Mouse (Mus musculus) cortical plate, adult 2 months (tissue): Measurements from ENCODE around the gene Nxph4.

Experiments
- CTCF ChIP-seq: fragments of 200-500 bp; IDR thresholded peaks from 2 replicates; pipeline ENCODE4 v1.5.1; 2011; ENCODE audit warnings: mild to moderate bottlenecking, control low read depth, low read length; ENCODE audit not compliant: insufficient read depth; ENCODE audit errors: extremely low read depth
- POLR2A ChIP-seq: fragments of 200-500 bp; IDR thresholded peaks from 2 replicates; pipeline ENCODE4 v1.6.1; 2011; ENCODE audit warnings: mild to moderate bottlenecking, low read length, control low read depth; ENCODE audit not compliant: insufficient read depth; ENCODE audit errors: extremely low read depth

- TF ChIP-seq CTCF (no peak), POLR2A (no peak)
Observed at GRCm38 (mm10) chr10:127544375-127544774, 10.0 kb upstream of the Nxph4 start.
